Mouse (Mus musculus) C2C12 (cell line): Measurements from ENCODE around the gene Ebi3.

ENCODE experiments used
- CEBPB ChIP-seq: IDR thresholded peaks from one replicate; pipeline ENCODE4 v1.6.1; 2011; ENCODE audit warnings: low read depth, mild to moderate bottlenecking, control low read depth, moderate library complexity
- CTCF ChIP-seq: IDR thresholded peaks from one replicate; pipeline ENCODE4 v1.5.1; 2011; ENCODE audit not compliant: control insufficient read depth, insufficient read depth, insufficient read length
- FOSL1 ChIP-seq: IDR thresholded peaks from one replicate; pipeline ENCODE4 v1.8.0; 2011; ENCODE audit warnings: mild to moderate bottlenecking, low read length; ENCODE audit not compliant: poor library complexity, insufficient read depth, severe bottlenecking
- MAX ChIP-seq: IDR thresholded peaks from one replicate; pipeline ENCODE4 v1.6.1; 2011; ENCODE audit warnings: mild to moderate bottlenecking, control low read depth
- MYOD1 ChIP-seq: IDR thresholded peaks from one replicate; pipeline ENCODE4 v1.6.1; 2011; ENCODE audit warnings: low read depth; ENCODE audit not compliant: control insufficient read depth, insufficient read length
- MYOG ChIP-seq: IDR thresholded peaks from one replicate; pipeline ENCODE4 v1.6.1; 2011; ENCODE audit not compliant: control insufficient read depth, insufficient read length; ENCODE audit errors: extremely low read depth
- USF1 ChIP-seq: IDR thresholded peaks from one replicate; pipeline ENCODE4 v1.6.1; 2011; ENCODE audit warnings: low read depth, mild to moderate bottlenecking, control low read depth, moderate library complexity

DNA sequence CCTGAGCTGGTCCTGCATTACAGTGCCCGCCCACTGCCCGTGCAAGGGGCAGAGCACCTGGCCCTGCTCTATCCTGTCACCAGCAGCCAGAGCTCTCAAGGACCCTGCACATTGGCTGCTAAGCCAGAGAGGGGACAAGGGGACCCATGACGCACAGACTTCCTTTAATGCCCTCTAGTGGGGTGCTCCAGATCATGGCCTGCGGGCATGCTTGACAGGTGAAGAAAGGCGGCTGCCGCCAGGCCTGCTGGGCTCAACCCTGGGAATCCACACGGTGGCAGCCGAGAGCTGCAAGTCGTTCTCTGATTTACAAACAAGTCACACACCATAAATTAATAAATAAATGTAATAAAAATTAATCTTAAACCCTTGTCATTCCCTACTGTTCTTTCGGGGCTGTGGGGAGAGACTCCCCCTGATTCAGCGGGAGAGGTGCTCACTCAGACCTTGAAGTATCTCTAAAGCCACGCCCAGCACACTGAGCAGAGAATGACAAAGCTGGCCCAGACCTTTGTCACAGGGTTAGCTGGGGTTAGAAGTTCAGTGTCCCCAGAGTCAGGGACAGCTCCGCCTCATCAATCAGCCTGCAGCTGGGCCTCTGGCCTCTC is 23.9 kb downstream of the Ebi3 start:
- TF ChIP-seq CTCF (peak; percentile 71), USF1 (no peak), CEBPB (no peak), MYOD1 (no peak), MYOG (no peak), MAX (no peak), FOSL1 (no peak)
